Mouse (Mus musculus) forebrain, postnatal 0 days (tissue): ENCODE measurements around the gene Sf3b3. TPM values are rescaled to one million over a fixed set of nuclear protein-coding genes. Genes with fewer than 3 reads are reported as not detected.

Experiments
- ATAC-seq: fragments of 200-750 bp; cut with Nextera tagmentation; 2 replicates; pipeline ENCODE4 v1.8.0; 2017; ENCODE audit warnings: mild to moderate bottlenecking, moderate library complexity
- DNase-seq: peaks from one replicate; pipeline ENCODE4 v3.0.0-alpha.2; 2015
- H3K27ac ChIP-seq: fragments of 300-500 bp; sonication (generic); 2 replicates; pipeline ENCODE4 v1.5.1; 2014; ENCODE audit warnings: low read depth, mild to moderate bottlenecking, antibody characterized with exemption, low read length, moderate library complexity, mixed read lengths
- H3K27me3 ChIP-seq: fragments of 300-500 bp; sonication (generic); 2 replicates; pipeline ENCODE4 v1.6.1; 2014; ENCODE audit warnings: mild to moderate bottlenecking, low read length, mixed read lengths; ENCODE audit not compliant: insufficient read depth
- H3K36me3 ChIP-seq: fragments of 300-500 bp; sonication (generic); 2 replicates; pipeline ENCODE4 v1.6.1; 2014; ENCODE audit warnings: mild to moderate bottlenecking, moderate library complexity; ENCODE audit not compliant: insufficient read depth
- H3K4me1 ChIP-seq: fragments of 300-500 bp; sonication (generic); 2 replicates; pipeline ENCODE4 v1.6.1; 2014; ENCODE audit warnings: antibody characterized with exemption; ENCODE audit not compliant: insufficient read depth
- H3K4me2 ChIP-seq: fragments of 300-500 bp; sonication (generic); 2 replicates; pipeline ENCODE4 v1.6.1; 2014; ENCODE audit warnings: low read depth, mild to moderate bottlenecking, moderate library complexity
- H3K4me3 ChIP-seq: fragments of 300-500 bp; sonication (generic); 2 replicates; pipeline ENCODE4 v1.5.1; 2014; ENCODE audit warnings: low read depth, low read length, mixed read lengths
- H3K9ac ChIP-seq: fragments of 300-500 bp; sonication (generic); 2 replicates; pipeline ENCODE4 v1.6.1; 2014; ENCODE audit warnings: mild to moderate bottlenecking
- H3K9me3 ChIP-seq: fragments of 300-500 bp; sonication (generic); 2 replicates; pipeline ENCODE4 v1.6.1; 2016; ENCODE audit warnings: low read length
- CTCF ChIP-seq: sonication (generic); IDR thresholded peaks from 2 replicates; pipeline ENCODE4 v1.5.1; 2016; ENCODE audit warnings: antibody characterized with exemption, control low read depth, low read depth
- WGBS: fragments of 180-500 bp; shearing (Covaris S2); extraction: QIAGEN DNeasy Blood & Tissue Kit; methylation state at CpG from one replicate; pipeline ENCODE4 v1.1.7; 2014; 5-methylcytosine and 5-hydroxymethylcytosine counted together
- polyA plus RNA-seq: library from polyadenylated mRNA; unstranded; fragments of >200 nt; fragmentation: Nextera tagmentation; extraction: Ambion mirVana; gene quantifications from 2 replicates; pipeline ENCODE4 v1.2.1, GENCODE M21; 2015
- total RNA-seq: library from RNA; depleted of rRNA; stranded (reverse); fragments of >200 nt; gene quantifications from 2 replicates; pipeline ENCODE4 v1.2.3, GENCODE M21; 2014; rRNA removed

Sf3b3 gene
- total RNA-seq, result 80.3 and 99.2 TPM in 2 replicates
- polyA plus RNA-seq, result 52.9 and 64.8 TPM in 2 replicates

DNA sequence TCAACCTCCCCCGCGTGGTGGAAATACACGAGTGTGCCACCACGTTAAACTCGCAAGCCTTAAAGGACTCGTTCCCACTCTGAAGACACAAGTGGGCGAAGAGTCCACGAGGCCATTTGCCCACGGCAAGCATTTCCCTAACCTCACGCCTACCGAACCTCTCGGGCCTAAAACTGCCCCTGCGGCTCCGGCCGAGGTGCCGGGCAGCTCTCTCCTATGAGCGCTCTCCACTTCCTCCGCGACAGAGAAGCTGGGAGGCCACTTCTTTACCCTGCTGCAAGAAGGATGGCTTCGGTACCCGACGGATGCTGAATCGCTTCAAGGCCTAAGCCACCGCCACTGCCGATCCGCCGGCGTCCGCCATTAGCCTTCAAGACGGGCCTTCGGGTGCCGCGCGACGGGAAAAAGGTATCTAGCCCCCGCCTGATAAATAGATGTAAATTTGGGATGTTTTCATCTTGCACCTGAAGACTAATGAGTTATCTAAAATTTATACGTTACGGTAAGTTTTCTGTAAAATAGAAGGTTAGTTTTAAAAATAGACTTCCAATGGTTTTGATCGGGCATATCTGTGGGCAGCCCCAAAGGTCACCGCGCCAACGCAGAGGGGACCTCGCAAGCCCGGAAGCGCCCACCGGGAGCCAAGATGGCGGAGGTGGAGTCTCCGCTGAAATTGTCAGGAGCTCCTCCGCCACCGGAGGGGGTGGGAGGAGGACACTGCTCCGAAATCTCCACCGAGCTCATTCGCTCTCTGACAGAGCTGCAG is at the start of gene Sf3b3, which contains the start of gene Cog4:
Gene Sf3b3, minus strand, starts transcription at position 383 of the 766 bp plus-strand sequence.
Gene Cog4, plus strand, starts transcription at position 196 of the 766 bp plus-strand sequence.
- peak within 1 kb of the TSS; percentile 83 for H3K9ac ChIP-seq
- H3K4me3 ChIP-seq, result peak within 1 kb of the TSS; percentile 76
- no peaks in the 10 kb centered on the region for H3K27me3 ChIP-seq
- DNase-seq (peak; percentile 97), ATAC-seq (peak; percentile 96)
- peak within 1 kb of the TSS; percentile 95 for H3K27ac ChIP-seq
- H3K4me1 ChIP-seq, result peaks cover 16% of the 10 kb centered on the region
- H3K4me2 ChIP-seq, result peak within 1 kb of the TSS; percentile 71
- 1% methylated on average over 53 of the region's 53 CpGs for WGBS
- H3K36me3 ChIP-seq, result peaks cover 41% of the 10 kb centered on the region
- no peaks in the 10 kb centered on the region for H3K9me3 ChIP-seq
- TF ChIP-seq CTCF, result 0 out of 2 replicates have a peak, but pooled peaks have one; percentile 9

DNA sequence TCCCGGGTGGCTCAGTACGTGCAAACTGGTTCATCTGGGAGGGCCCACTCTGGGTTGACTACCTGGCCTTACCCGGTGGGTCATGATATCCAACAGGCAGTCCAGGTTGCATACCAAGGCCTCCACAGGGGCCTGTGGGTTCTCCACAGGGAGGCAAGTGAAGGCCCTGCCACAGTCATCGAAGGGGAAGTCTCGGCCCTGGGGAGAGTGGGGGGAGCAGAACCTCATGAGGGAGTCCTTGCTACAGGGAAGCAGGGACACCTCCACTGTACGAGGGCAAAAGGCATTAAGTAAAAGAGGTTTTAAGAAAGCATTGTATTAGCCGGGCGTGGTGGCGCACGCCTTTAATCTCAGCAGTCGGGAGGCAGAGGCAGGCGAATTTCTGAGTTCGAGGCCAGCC is 49.2 kb upstream of the Sf3b3 start:
- Histone ChIP-seq H3K27ac (no peak overlapping the region), H3K4me3 (no peak overlapping the region), H3K4me1 (no peaks in the 10 kb centered on the region), H3K27me3 (no peaks in the 10 kb centered on the region), H3K9ac (no peak overlapping the region), H3K4me2 (no peak overlapping the region), H3K9me3 (no peaks in the 10 kb centered on the region), H3K36me3 (no peaks in the 10 kb centered on the region)
- TF ChIP-seq CTCF, result no peak
- WGBS, result 94% methylated on average over 13 of the region's 13 CpGs
- ATAC-seq (no peak), DNase-seq (no peak)

DNA sequence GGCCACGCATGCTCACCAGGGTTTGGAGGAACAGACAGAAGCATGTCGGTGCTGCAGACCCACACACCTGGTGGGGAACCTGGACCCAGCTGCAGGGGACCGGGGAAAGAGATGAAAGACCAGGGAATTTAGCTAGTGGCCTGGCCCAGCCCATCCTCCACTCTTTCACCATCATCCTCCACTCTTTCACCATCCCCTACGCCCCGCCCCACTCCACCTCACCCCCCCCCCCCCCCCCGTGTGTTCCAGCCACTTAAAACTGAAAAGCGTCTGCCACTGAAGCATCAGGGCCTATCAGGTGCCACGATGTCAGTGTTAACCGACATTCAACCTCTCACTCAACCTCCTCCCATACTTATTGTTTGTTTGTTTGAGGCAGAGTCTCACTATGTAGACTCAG is 48.7 kb upstream of the Sf3b3 start:
- TF ChIP-seq CTCF, result no peak
- no peak for DNase-seq

DNA sequence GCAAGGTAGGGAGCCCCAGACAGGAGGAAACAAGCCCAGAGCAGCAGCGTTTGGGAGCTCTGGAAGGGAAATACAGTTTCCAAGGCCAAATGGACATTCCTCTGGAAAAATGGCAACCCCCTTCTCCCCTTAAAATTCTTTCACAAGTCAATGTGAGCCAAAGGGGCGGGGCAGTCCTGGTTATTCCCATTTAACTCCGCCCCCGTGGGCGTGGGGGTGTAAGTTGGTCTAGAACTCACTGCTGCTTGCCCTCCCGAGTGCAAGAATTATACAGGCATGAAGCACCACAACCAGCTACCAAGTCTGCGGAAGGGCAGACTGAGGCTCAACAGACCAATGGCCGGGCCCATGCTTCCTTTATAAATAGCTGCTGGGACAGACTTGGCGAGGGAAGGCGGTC is 48.3 kb upstream of the Sf3b3 start:
- no peak overlapping the region for H3K4me3 ChIP-seq
- no peaks in the 10 kb centered on the region for H3K9me3 ChIP-seq
- H3K4me1 ChIP-seq, result no peaks in the 10 kb centered on the region
- no peak overlapping the region for H3K9ac ChIP-seq
- no peaks in the 10 kb centered on the region for H3K36me3 ChIP-seq
- H3K27ac ChIP-seq, result no peak overlapping the region
- 86% methylated on average over 10 of the region's 10 CpGs for WGBS
- ATAC-seq (no peak), DNase-seq (no peak)
- TF ChIP-seq CTCF, result no peak
- H3K4me2 ChIP-seq, result no peak overlapping the region
- no peaks in the 10 kb centered on the region for H3K27me3 ChIP-seq

More for the DNA sequence above, 48.7 kb upstream of the Sf3b3 start:
- no peak for ATAC-seq
- Histone ChIP-seq H3K4me2 (no peak overlapping the region), H3K36me3 (no peaks in the 10 kb centered on the region), H3K9me3 (no peaks in the 10 kb centered on the region), H3K27me3 (no peaks in the 10 kb centered on the region), H3K27ac (no peak overlapping the region), H3K4me3 (no peak overlapping the region), H3K9ac (no peak overlapping the region), H3K4me1 (no peaks in the 10 kb centered on the region)
- WGBS, result 81% methylated on average over 9 of the region's 9 CpGs

DNA sequence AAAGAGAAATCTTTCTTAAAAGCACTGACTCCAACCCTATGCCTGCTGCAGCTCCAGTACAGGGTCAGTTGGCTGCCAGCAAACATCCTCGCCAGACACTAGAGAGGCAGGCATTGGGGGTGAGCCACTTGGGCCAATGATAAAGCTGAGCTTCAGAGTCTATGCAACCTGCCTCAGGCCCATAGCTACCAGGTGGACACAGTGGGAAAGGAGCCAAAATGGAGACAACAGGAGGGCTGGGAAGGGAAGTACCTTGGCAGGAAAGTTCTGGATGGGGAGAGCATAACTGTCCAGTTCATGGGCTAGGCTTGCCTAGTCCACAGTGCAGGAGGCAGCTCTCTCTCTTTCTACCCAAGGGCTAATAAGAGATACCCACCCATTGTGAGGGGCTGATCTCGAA is 46.3 kb upstream of the Sf3b3 start:
- 94% methylated on average over 2 of the region's 2 CpGs for WGBS
- ATAC-seq, result no peak
- DNase-seq, result no peak
- no peak overlapping the region for H3K4me2 ChIP-seq
- H3K27me3 ChIP-seq, result no peaks in the 10 kb centered on the region
- no peaks in the 10 kb centered on the region for H3K9me3 ChIP-seq
- no peak for TF ChIP-seq CTCF
- H3K36me3 ChIP-seq, result no peaks in the 10 kb centered on the region
- H3K4me1 ChIP-seq, result no peaks in the 10 kb centered on the region
- H3K27ac ChIP-seq, result no peak overlapping the region
- no peak overlapping the region for H3K9ac ChIP-seq
- no peak overlapping the region for H3K4me3 ChIP-seq

DNA sequence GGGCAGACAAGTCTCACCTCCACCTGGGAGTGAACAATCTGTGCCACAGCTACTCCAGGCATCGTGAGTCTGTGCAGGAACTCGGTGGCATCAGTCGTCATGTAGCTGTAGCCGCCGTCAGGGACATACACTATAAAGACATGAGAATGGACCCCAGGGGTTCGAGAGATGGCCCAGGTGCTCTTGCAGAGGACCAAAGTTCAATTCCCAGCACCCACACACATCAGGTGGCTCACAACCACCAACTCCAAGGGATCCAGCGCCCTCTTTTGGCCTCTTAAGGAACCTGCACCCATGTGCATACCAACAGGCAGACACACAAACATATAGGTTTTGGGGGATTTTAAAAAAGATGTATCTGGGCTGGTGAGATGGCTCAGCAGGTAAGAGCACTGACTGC is 45.5 kb upstream of the Sf3b3 start:
- no peak overlapping the region for H3K4me3 ChIP-seq
- ATAC-seq, result no peak
- H3K4me2 ChIP-seq, result no peak overlapping the region
- H3K9ac ChIP-seq, result no peak overlapping the region
- TF ChIP-seq CTCF, result no peak
- H3K36me3 ChIP-seq, result no peaks in the 10 kb centered on the region
- no peaks in the 10 kb centered on the region for H3K4me1 ChIP-seq
- 86% methylated on average over 7 of the region's 7 CpGs for WGBS
- H3K27me3 ChIP-seq, result no peaks in the 10 kb centered on the region
- DNase-seq, result no peak
- no peaks in the 10 kb centered on the region for H3K9me3 ChIP-seq
- no peak overlapping the region for H3K27ac ChIP-seq

DNA sequence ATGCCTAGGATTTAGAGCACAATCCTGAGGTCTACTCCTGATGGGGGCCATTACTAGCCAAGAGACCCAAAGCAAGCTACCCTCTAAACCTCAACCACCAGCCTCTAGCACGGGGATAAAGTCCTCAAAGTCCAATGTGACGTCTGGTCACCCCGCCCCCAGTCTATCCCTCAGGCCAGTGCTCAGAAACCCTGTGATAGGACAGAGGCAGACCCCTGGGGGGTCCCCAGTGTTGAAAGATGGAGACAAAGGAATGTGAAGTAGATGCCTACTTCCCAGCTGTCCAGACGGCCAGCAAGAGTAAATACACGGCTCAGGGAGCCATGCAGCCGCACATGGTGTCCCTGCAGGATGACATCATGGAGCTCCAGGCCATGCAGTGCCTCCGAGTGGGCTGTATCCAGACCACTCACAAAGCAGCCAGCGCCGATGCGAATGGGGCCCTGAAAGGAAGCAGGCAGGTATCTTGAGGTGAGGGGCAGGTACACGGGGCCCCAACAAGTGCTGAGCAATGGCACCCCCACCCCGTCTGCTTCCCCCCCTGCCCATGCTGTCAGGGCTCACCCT is 43.4 kb upstream of the Sf3b3 start:
- Histone ChIP-seq H3K4me3 (no peak overlapping the region), H3K27me3 (no peaks in the 10 kb centered on the region), H3K36me3 (no peaks in the 10 kb centered on the region), H3K9me3 (no peaks in the 10 kb centered on the region), H3K27ac (no peak overlapping the region), H3K4me1 (no peaks in the 10 kb centered on the region), H3K4me2 (no peak overlapping the region), H3K9ac (no peak overlapping the region)
- no peak for ATAC-seq
- WGBS, result 76% methylated on average over 12 of the region's 12 CpGs
- no peak for TF ChIP-seq CTCF
- DNase-seq, result no peak
